Mouse (Mus musculus) limb, embryonic 15.5 days (tissue): ENCODE results near the gene Rpl10. TPM values are rescaled to one million over a fixed set of nuclear protein-coding genes. Genes with fewer than 3 reads are reported as not detected.

ENCODE experiments used
- ATAC-seq: fragments of 200-750 bp; cut with Nextera tagmentation; 2 replicates; pipeline ENCODE4 v1.8.0; 2017; ENCODE audit warnings: low read depth, moderate TSS enrichment; ENCODE audit not compliant: insufficient number of reproducible peaks, low FRiP score, low TSS enrichment
- H3K27ac ChIP-seq: fragments of 300-500 bp; sonication (generic); 2 replicates; pipeline ENCODE4 v1.5.1; 2015; ENCODE audit warnings: moderate library complexity, mild to moderate bottlenecking, inconsistent platforms
- H3K27me3 ChIP-seq: fragments of 300-500 bp; sonication (generic); 2 replicates; pipeline ENCODE4 v1.6.1; 2015; ENCODE audit warnings: inconsistent platforms
- H3K36me3 ChIP-seq: fragments of 300-500 bp; sonication (generic); 2 replicates; pipeline ENCODE4 v1.6.1; 2015; ENCODE audit warnings: inconsistent platforms
- H3K4me1 ChIP-seq: fragments of 300-500 bp; sonication (generic); 2 replicates; pipeline ENCODE4 v1.6.1; 2015; ENCODE audit warnings: inconsistent platforms
- H3K4me2 ChIP-seq: fragments of 300-500 bp; sonication (generic); 2 replicates; pipeline ENCODE4 v1.6.1; 2015; ENCODE audit warnings: mild to moderate bottlenecking, inconsistent platforms
- H3K4me3 ChIP-seq: fragments of 300-500 bp; sonication (generic); 2 replicates; pipeline ENCODE4 v1.5.1; 2015; ENCODE audit warnings: mild to moderate bottlenecking, inconsistent platforms
- H3K9ac ChIP-seq: fragments of 300-500 bp; sonication (generic); 2 replicates; pipeline ENCODE4 v1.6.1; 2015; ENCODE audit warnings: inconsistent platforms
- H3K9me3 ChIP-seq: fragments of 300-500 bp; sonication (generic); 2 replicates; pipeline ENCODE4 v1.6.1; 2016; ENCODE audit warnings: inconsistent platforms
- WGBS: fragments of 180-500 bp; shearing (Covaris S2); methylation state at CpG from one replicate; pipeline ENCODE4 v1.1.7; 2015; 5-methylcytosine and 5-hydroxymethylcytosine counted together
- polyA plus RNA-seq: library from polyadenylated mRNA; unstranded; fragments of >200 nt; fragmentation: Nextera tagmentation; extraction: Ambion mirVana; gene quantifications from 2 replicates; pipeline ENCODE4 v1.2.1, GENCODE M21; 2015

The Rpl10 gene
- polyA plus RNA-seq, 1 experiment from 2014 or later, result 811 TPM

GRCm38 (mm10) chrX:74281732-74282394, 11.3 kb downstream of the Rpl10 start, which contains the start of the genes Taz and Dnase1l1:
Gene Taz, plus strand, starts transcription at chrX:74281912.
Gene Dnase1l1, minus strand, starts transcription at chrX:74282337.
- peak within 1 kb of the TSS; percentile 52 for H3K9ac ChIP-seq
- H3K4me1 ChIP-seq, result peaks cover 5% of the 10 kb centered on the region; the same call in 1 of the 2 replicates
- H3K27ac ChIP-seq, result peak within 1 kb of the TSS; percentile 91
- peak within 1 kb of the TSS; percentile 56 for H3K4me3 ChIP-seq
- 20% methylated on average over 16 of the region's 16 CpGs for WGBS
- no peaks in the 10 kb centered on the region for H3K27me3 ChIP-seq
- peak; percentile 92 for ATAC-seq
- no peaks in the 10 kb centered on the region for H3K9me3 ChIP-seq
- H3K36me3 ChIP-seq, result no peaks in the 10 kb centered on the region
- peak within 1 kb of the TSS; percentile 56 for H3K4me2 ChIP-seq

DNA sequence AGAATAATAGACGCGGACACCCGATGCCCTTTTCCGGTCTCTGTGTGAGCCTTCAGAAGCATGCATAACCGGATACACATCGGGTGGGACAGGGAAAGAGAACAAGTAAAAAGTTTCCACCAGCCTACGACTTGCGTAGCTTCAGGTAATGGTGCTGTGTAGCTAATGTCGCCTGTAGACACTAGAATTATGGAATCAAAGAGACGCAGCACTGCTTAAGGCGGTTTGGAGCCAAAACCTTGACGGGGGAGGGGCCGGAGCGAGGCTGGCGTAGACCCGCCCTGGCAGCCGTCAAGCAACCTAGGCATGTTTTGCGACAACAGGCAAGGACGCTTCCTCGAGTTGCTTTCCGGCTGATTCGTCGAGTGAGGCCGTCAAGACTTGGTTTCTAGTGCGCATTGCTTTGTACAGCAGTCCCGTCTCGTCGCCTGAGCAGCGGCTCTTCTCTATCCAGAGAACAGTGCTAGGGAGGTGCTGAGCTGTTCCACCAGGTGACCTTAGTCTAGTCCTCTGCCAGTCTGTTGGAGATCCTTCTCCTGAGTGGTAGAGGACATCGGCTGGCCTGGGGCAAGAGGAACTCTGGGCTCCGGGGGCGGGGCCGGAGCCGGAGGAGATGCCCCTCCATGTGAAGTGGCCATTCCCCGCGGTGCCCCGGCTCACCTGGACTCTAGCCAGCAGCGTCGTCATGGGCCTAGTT, 11.9 kb downstream of the Rpl10 start:
- Histone ChIP-seq H3K4me2 (peak overlapping the region; percentile 56), H3K4me3 (peak overlapping the region; percentile 56), H3K9me3 (no peaks in the 10 kb centered on the region), H3K9ac (peak overlapping the region; percentile 52), H3K36me3 (no peaks in the 10 kb centered on the region), H3K27me3 (no peaks in the 10 kb centered on the region), H3K27ac (peak overlapping the region; percentile 91), H3K4me1 (peaks cover 5% of the 10 kb centered on the region; the same call in 1 of the 2 replicates)
- 27% methylated on average over 39 of the region's 39 CpGs for WGBS
- ATAC-seq, result peak; percentile 61

DNA sequence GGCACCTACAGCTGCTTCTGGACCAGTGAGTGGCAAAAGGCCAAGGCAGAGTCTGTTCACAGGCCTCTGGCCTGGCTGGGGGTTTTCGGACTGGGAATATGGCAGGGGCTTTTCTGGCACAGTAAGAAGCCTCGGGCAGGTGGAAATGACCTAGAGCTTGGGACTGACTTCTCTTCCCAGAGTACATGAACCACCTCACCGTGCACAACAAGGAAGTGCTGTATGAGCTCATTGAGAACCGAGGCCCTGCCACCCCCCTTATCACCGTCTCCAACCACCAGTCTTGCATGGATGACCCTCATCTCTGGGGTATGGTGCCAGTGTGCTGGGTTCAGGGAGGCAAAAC, 12.5 kb downstream of the Rpl10 start:
- 0 out of 2 replicates have a peak, but pooled peaks have one; percentile 5 for ATAC-seq
- WGBS, result 42% methylated on average over 5 of the region's 5 CpGs
- peak overlapping the region; percentile 91 for H3K27ac ChIP-seq

GRCm38 (mm10) chrX:74293431-74293830, 22.8 kb downstream of the Rpl10 start:
- Histone ChIP-seq H3K4me2 (no peak overlapping the region), H3K4me1 (no peaks in the 10 kb centered on the region; the same call in 1 of the 2 replicates), H3K27me3 (no peaks in the 10 kb centered on the region), H3K9ac (no peak overlapping the region), H3K36me3 (0 out of 2 replicates have a peak, but pooled peaks cover 4% of the 10 kb centered on the region), H3K27ac (no peak overlapping the region), H3K4me3 (no peak overlapping the region), H3K9me3 (no peaks in the 10 kb centered on the region)
- 68% methylated on average over 4 of the region's 4 CpGs for WGBS
- no peak for ATAC-seq

More for the DNA sequence above, 12.5 kb downstream of the Rpl10 start:
- Histone ChIP-seq H3K4me1 (peaks cover 5% of the 10 kb centered on the region; the same call in 1 of the 2 replicates), H3K9me3 (no peaks in the 10 kb centered on the region), H3K4me2 (peak overlapping the region; percentile 56), H3K36me3 (no peaks in the 10 kb centered on the region), H3K27me3 (no peaks in the 10 kb centered on the region), H3K4me3 (peak overlapping the region; percentile 56), H3K9ac (peak overlapping the region; percentile 52)

DNA sequence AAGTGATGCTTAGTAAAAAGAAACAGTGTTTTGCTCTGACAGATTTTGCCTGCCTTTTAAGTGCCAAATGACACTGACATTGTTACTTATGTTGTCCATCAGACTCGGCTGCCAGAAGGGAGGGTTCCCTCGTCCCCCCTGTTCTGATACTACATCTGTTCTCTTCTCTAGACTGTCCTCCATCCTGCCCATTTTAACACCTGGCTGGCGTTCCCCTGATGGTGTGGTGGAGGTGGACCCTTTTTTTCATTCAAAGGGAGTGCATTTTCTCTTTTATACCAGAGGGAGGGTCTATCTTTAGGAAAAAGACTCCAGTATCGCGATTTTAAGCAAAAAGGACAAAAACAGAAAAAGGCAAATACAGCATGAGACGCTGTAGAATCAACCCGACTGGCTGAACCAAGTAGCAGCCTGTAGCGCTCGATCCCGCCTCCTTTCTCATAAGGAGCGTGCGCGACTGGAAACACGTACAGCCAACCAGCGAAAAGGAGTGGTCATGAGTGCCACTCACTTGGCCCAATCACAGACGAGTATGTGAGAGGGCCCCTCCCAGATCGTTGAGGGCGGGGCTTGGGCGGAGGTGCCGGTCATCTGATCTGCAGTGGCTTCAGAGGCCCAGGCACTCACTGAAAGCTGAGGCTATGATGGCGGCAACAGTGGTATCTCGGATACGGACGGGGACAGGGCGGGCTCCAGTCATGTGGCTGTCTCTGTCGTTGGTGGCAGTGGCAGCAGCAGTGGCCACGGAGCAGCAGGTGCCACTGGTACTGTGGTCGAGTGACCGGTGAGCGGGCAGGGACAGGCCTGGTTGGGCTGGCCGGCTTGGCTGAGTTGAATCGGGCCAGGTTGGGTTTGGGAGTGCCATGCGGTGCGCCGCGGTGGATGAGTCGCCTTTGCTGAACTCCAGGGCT, 26.2 kb downstream of the Rpl10 start, which contains the start of gene Atp6ap1:
Gene Atp6ap1, plus strand, starts transcription at position 560 of the 911 bp plus-strand sequence.
- Histone ChIP-seq H3K4me3 (peak within 1 kb of the TSS; percentile 59), H3K36me3 (peaks cover 12% of the 10 kb centered on the region; the same call in 1 of the 2 replicates), H3K9ac (peak within 1 kb of the TSS; percentile 67), H3K4me1 (no peaks in the 10 kb centered on the region; the same call in 1 of the 2 replicates), H3K9me3 (no peaks in the 10 kb centered on the region), H3K4me2 (peak within 1 kb of the TSS; percentile 54), H3K27me3 (no peaks in the 10 kb centered on the region), H3K27ac (peak within 1 kb of the TSS; percentile 67)
- 22% methylated on average over 37 of the region's 37 CpGs for WGBS
- peak; percentile 98 for ATAC-seq

GRCm38 (mm10) chrX:74298348-74298747, 27.7 kb downstream of the Rpl10 start:
- no peaks in the 10 kb centered on the region; the same call in 1 of the 2 replicates for H3K4me1 ChIP-seq
- no peak overlapping the region for H3K9ac ChIP-seq
- no peak overlapping the region for H3K27ac ChIP-seq
- 73% methylated on average over 1 of the region's 1 CpGs for WGBS
- no peak overlapping the region for H3K4me2 ChIP-seq
- peaks cover 20% of the 10 kb centered on the region for H3K36me3 ChIP-seq
- no peak for ATAC-seq
- no peaks in the 10 kb centered on the region for H3K9me3 ChIP-seq
- H3K27me3 ChIP-seq, result no peaks in the 10 kb centered on the region
- H3K4me3 ChIP-seq, result no peak overlapping the region

GRCm38 (mm10) chrX:74299721-74300120, 29.1 kb downstream of the Rpl10 start:
- H3K36me3 ChIP-seq, result peaks cover 24% of the 10 kb centered on the region
- H3K27me3 ChIP-seq, result no peaks in the 10 kb centered on the region
- no peak overlapping the region for H3K4me3 ChIP-seq
- WGBS, result 85% methylated on average over 3 of the region's 3 CpGs
- H3K4me2 ChIP-seq, result no peak overlapping the region
- no peaks in the 10 kb centered on the region for H3K9me3 ChIP-seq
- H3K9ac ChIP-seq, result no peak overlapping the region
- no peak overlapping the region for H3K27ac ChIP-seq
- ATAC-seq, result no peak
- H3K4me1 ChIP-seq, result no peaks in the 10 kb centered on the region; the same call in 1 of the 2 replicates

GRCm38 (mm10) chrX:74304867-74305700, 34.5 kb downstream of the Rpl10 start, which contains the start of gene Gdi1:
Gene Gdi1, plus strand, starts transcription at chrX:74304998.
- Histone ChIP-seq H3K9ac (peak within 1 kb of the TSS; percentile 47), H3K27ac (peak within 1 kb of the TSS; percentile 88), H3K4me3 (peak within 1 kb of the TSS; percentile 53), H3K36me3 (peaks cover 43% of the 10 kb centered on the region), H3K4me1 (peaks cover 6% of the 10 kb centered on the region; the same call in 1 of the 2 replicates), H3K27me3 (no peaks in the 10 kb centered on the region), H3K9me3 (no peaks in the 10 kb centered on the region), H3K4me2 (peak within 1 kb of the TSS; percentile 47)
- 23% methylated on average over 41 of the region's 41 CpGs for WGBS
- peak; percentile 77; the same call in 1 of the 2 replicates for ATAC-seq

DNA sequence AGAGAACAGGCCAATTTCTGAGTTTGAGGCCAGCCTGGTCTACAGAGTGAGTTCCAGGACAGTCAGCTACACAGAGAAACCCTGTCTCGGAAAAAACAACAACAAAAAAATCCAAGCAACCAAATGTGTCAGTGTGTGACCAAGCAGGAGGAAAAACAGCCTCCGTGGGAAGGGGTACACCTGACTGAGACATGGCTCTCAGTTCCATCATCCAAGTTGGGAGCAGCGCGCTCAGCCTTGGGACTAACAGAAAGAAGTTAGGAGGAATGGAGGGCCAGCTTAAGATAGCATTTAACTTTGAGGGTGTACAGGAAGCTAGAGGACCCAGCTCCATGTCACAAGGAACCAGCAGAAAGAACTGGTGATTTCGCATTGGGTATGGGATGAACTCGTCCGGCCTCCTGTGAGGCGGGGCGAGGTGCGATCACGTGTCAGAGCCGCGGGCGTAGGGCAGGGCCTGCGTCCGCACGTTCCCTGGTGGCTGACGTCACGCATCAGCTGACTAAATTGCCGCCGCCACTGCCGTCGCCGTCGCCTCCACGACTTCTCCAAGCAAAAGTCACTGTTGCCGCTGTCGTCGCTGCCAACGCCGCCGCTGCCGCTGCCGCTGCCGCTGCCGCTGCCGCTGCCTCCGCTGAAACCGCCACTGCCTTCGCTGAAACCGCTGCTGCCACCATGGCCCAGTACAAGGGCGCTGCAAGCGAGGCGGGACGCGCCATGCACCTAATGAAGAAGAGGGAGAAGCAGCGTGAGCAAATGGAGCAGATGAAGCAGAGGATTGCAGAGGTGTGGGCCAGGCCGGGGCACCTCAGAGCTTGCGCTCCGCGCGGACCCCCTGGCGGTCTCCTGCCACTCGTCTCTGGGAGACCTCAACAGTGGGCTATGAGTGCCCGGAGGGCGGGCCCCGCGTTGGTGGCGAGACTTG, 42.2 kb downstream of the Rpl10 start, which contains the start of gene Fam50a:
Gene Fam50a, plus strand, starts transcription at position 494 of the 925 bp plus-strand sequence.
- Histone ChIP-seq H3K9ac (peak within 1 kb of the TSS; percentile 57), H3K4me2 (peak within 1 kb of the TSS; percentile 61), H3K27me3 (no peaks in the 10 kb centered on the region), H3K27ac (peak within 1 kb of the TSS; percentile 82), H3K9me3 (no peaks in the 10 kb centered on the region), H3K36me3 (peaks cover 22% of the 10 kb centered on the region; the same call in 1 of the 2 replicates), H3K4me3 (peak within 1 kb of the TSS; percentile 63), H3K4me1 (no peaks in the 10 kb centered on the region; the same call in 1 of the 2 replicates)
- peak; percentile 92 for ATAC-seq
- 23% methylated on average over 47 of the region's 59 CpGs for WGBS
